Mouse (Mus musculus): ENCODE measurements around the gene Fzd9. TPM values are rescaled to one million over a fixed set of nuclear protein-coding genes. Genes with fewer than 3 reads are reported as not detected.

Fzd9 gene
- total RNA-seq (2014; rRNA removed; ENCODE audit: low replicate concordance), result 3.3 and 7.4 TPM in 2 replicates
- 1.8 and 2.4 TPM in 2 replicates for polyA plus RNA-seq (2015; fragmentation: Nextera tagmentation; extraction: Ambion mirVana)

GRCm38 (mm10) chr5:135251079-135251454, at the start of gene Fzd9:
Gene Fzd9 (minus strand): TSS chr5:135251230.
- no peak within 1 kb of the TSS for H3K27ac ChIP-seq (ENCODE audit: low read depth)

GRCm38 (mm10) chr5:135292001-135292400, 41.0 kb upstream of the Fzd9 start:
- DNase-seq (ENCODE audit: low spot score) (no peak), ATAC-seq (ENCODE audit: insufficient read depth, low read depth) (no peak)
- no peak overlapping the region for H3K4me2 ChIP-seq (ENCODE audit: low read depth, low read length)
- 82% methylated on average over 2 of the region's 2 CpGs for WGBS
- H3K27me3 ChIP-seq (ENCODE audit: control insufficient read depth, insufficient read depth, low read length), result no peaks in the 10 kb centered on the region
- H3K4me3 ChIP-seq (ENCODE audit: low read depth, low read length), result no peak overlapping the region
- H3K4me1 ChIP-seq (ENCODE audit: control insufficient read depth, insufficient read depth), result no peaks in the 10 kb centered on the region
- no peak overlapping the region for H3K27ac ChIP-seq (ENCODE audit: low read depth)
- no peaks in the 10 kb centered on the region for H3K36me3 ChIP-seq (replicated peaks; ENCODE audit: control insufficient read depth, insufficient read depth, low read length)
- no peak for TF ChIP-seq EP300 (IDR thresholded peaks at IDR 0.05; ENCODE audit: low read depth)
- TF ChIP-seq CTCF (IDR thresholded peaks at IDR 0.05; ENCODE audit: low read depth), result no peak
- H3K9ac ChIP-seq (replicated peaks; ENCODE audit: low read depth, low read length), result no peak overlapping the region
- H3K9me3 ChIP-seq (replicated peaks; ENCODE audit: control insufficient read depth, low read length), result no peaks in the 10 kb centered on the region

More at GRCm38 (mm10) chr5:135251079-135251454, at the start of gene Fzd9:
- no peak within 1 kb of the TSS for H3K9ac ChIP-seq (replicated peaks; ENCODE audit: low read depth, low read length)
- ATAC-seq (ENCODE audit: insufficient read depth, low read depth), result peak; percentile 93
- H3K36me3 ChIP-seq (replicated peaks; ENCODE audit: control insufficient read depth, insufficient read depth, low read length), result peaks cover 5% of the 10 kb centered on the region
- peaks cover 16% of the 10 kb centered on the region; the same call in 1 of the 2 replicates for H3K4me1 ChIP-seq (ENCODE audit: control insufficient read depth, insufficient read depth)
- peak within 1 kb of the TSS; percentile 91 for H3K4me2 ChIP-seq (ENCODE audit: low read depth, low read length)
- 0% methylated on average over 29 of the region's 51 CpGs for WGBS
- peak within 1 kb of the TSS; percentile 58 for H3K4me3 ChIP-seq (ENCODE audit: low read depth, low read length)
- H3K27me3 ChIP-seq (ENCODE audit: control insufficient read depth, insufficient read depth, low read length), result peaks cover 17% of the 10 kb centered on the region
- peak; percentile 75 for DNase-seq (ENCODE audit: low spot score)
- H3K9me3 ChIP-seq (replicated peaks; ENCODE audit: control insufficient read depth, low read length), result 0 out of 2 replicates have a peak, but pooled peaks cover 1% of the 10 kb centered on the region
- TF ChIP-seq EP300 (IDR thresholded peaks at IDR 0.05; ENCODE audit: low read depth) (no peak), CTCF (IDR thresholded peaks at IDR 0.05; ENCODE audit: low read depth) (no peak)

- H3K27ac ChIP-seq (ENCODE audit: low read depth), result no peak overlapping the region
- TF ChIP-seq CTCF (IDR thresholded peaks at IDR 0.05; ENCODE audit: low read depth) (no peak), EP300 (IDR thresholded peaks at IDR 0.05; ENCODE audit: low read depth) (no peak)
- H3K4me2 ChIP-seq (ENCODE audit: low read depth, low read length), result no peak overlapping the region
- no peak overlapping the region for H3K4me3 ChIP-seq (ENCODE audit: low read depth, low read length)
- ATAC-seq (ENCODE audit: insufficient read depth, low read depth) (no peak), DNase-seq (ENCODE audit: low spot score) (no peak)
- 68% methylated on average over 4 of the region's 4 CpGs for WGBS
- H3K27me3 ChIP-seq (ENCODE audit: control insufficient read depth, insufficient read depth, low read length), result no peaks in the 10 kb centered on the region
- H3K9me3 ChIP-seq (replicated peaks; ENCODE audit: control insufficient read depth, low read length), result no peaks in the 10 kb centered on the region
- no peaks in the 10 kb centered on the region for H3K36me3 ChIP-seq (replicated peaks; ENCODE audit: control insufficient read depth, insufficient read depth, low read length)
- H3K9ac ChIP-seq (replicated peaks; ENCODE audit: low read depth, low read length), result no peak overlapping the region
- H3K4me1 ChIP-seq (ENCODE audit: control insufficient read depth, insufficient read depth), result no peaks in the 10 kb centered on the region
These were observed 40.2 kb upstream of the Fzd9 start for GRCm38 (mm10) chr5:135291193-135291592.

GRCm38 (mm10) chr5:135290703-135291102, 39.7 kb upstream of the Fzd9 start:
- no peak for ATAC-seq (ENCODE audit: insufficient read depth, low read depth)

GRCm38 (mm10) chr5:135286926-135287325, 35.9 kb upstream of the Fzd9 start:
- no peak for TF ChIP-seq EP300 (IDR thresholded peaks at IDR 0.05; ENCODE audit: low read depth)
- no peak for TF ChIP-seq CTCF (IDR thresholded peaks at IDR 0.05; ENCODE audit: low read depth)
- Histone ChIP-seq H3K9me3 (replicated peaks; ENCODE audit: control insufficient read depth, low read length) (no peaks in the 10 kb centered on the region), H3K9ac (replicated peaks; ENCODE audit: low read depth, low read length) (no peak overlapping the region), H3K27ac (ENCODE audit: low read depth) (no peak overlapping the region), H3K4me3 (ENCODE audit: low read depth, low read length) (no peak overlapping the region), H3K4me1 (ENCODE audit: control insufficient read depth, insufficient read depth) (no peaks in the 10 kb centered on the region), H3K4me2 (ENCODE audit: low read depth, low read length) (no peak overlapping the region), H3K36me3 (replicated peaks; ENCODE audit: control insufficient read depth, insufficient read depth, low read length) (no peaks in the 10 kb centered on the region), H3K27me3 (ENCODE audit: control insufficient read depth, insufficient read depth, low read length) (no peaks in the 10 kb centered on the region)
- no peak for DNase-seq (ENCODE audit: low spot score)
- 78% methylated on average over 5 of the region's 5 CpGs for WGBS
- ATAC-seq (ENCODE audit: insufficient read depth, low read depth), result no peak

More at GRCm38 (mm10) chr5:135290703-135291102, 39.7 kb upstream of the Fzd9 start:
- Histone ChIP-seq H3K9ac (replicated peaks; ENCODE audit: low read depth, low read length) (no peak overlapping the region), H3K27me3 (ENCODE audit: control insufficient read depth, insufficient read depth, low read length) (no peaks in the 10 kb centered on the region), H3K27ac (ENCODE audit: low read depth) (no peak overlapping the region), H3K4me1 (ENCODE audit: control insufficient read depth, insufficient read depth) (no peaks in the 10 kb centered on the region), H3K9me3 (replicated peaks; ENCODE audit: control insufficient read depth, low read length) (no peaks in the 10 kb centered on the region), H3K4me3 (ENCODE audit: low read depth, low read length) (no peak overlapping the region), H3K4me2 (ENCODE audit: low read depth, low read length) (no peak overlapping the region), H3K36me3 (replicated peaks; ENCODE audit: control insufficient read depth, insufficient read depth, low read length) (no peaks in the 10 kb centered on the region)
- TF ChIP-seq CTCF (IDR thresholded peaks at IDR 0.05; ENCODE audit: low read depth) (no peak), EP300 (IDR thresholded peaks at IDR 0.05; ENCODE audit: low read depth) (no peak)
- DNase-seq (ENCODE audit: low spot score), result no peak
- WGBS, result 78% methylated on average over 6 of the region's 6 CpGs

DNA sequence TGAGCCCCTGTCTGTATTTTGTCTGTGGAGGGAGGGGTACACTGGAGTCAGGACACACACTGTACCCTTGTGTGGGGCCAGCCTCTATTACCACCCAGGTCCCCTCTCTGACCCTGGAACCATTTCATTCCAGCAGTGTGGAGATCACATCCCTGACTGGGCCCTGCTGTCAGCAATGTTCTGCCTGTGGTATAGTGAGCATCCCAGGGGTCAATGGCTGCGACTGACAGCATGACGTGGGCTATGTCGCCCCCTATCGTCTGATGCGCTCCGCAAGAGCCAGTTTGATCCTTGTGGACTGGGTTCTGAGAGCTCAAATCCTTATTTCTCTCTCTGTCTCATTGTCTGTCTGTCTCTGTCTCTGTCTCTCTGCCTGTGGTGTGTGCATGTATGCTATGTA, 35.2 kb upstream of the Fzd9 start:
- peak; percentile 58 for DNase-seq (ENCODE audit: low spot score)
- H3K27ac ChIP-seq (ENCODE audit: low read depth), result no peak overlapping the region
- H3K4me3 ChIP-seq (ENCODE audit: low read depth, low read length), result no peak overlapping the region
- no peak overlapping the region for H3K9ac ChIP-seq (replicated peaks; ENCODE audit: low read depth, low read length)
- H3K27me3 ChIP-seq (ENCODE audit: control insufficient read depth, insufficient read depth, low read length), result no peaks in the 10 kb centered on the region
- no peaks in the 10 kb centered on the region for H3K9me3 ChIP-seq (replicated peaks; ENCODE audit: control insufficient read depth, low read length)
- ATAC-seq (ENCODE audit: insufficient read depth, low read depth), result peak; percentile 81; the same call in 1 of the 2 replicates
- H3K36me3 ChIP-seq (replicated peaks; ENCODE audit: control insufficient read depth, insufficient read depth, low read length), result no peaks in the 10 kb centered on the region
- H3K4me2 ChIP-seq (ENCODE audit: low read depth, low read length), result no peak overlapping the region
- no peaks in the 10 kb centered on the region for H3K4me1 ChIP-seq (ENCODE audit: control insufficient read depth, insufficient read depth)
- TF ChIP-seq EP300 (IDR thresholded peaks at IDR 0.05; ENCODE audit: low read depth) (no peak), CTCF (IDR thresholded peaks at IDR 0.05; ENCODE audit: low read depth) (peak; percentile 92)
- 0% methylated on average over 6 of the region's 6 CpGs for WGBS

Measured in heart, postnatal 0 days (tissue).